Mouse (Mus musculus) MEL (cell line): ENCODE data around the gene Pik3c2b. TPM values are rescaled to one million over a fixed set of nuclear protein-coding genes. Genes with fewer than 3 reads are reported as not detected.

ENCODE experiments used
- DNase-seq: peaks from one replicate; pipeline ENCODE4 v3.0.0; 2011; ENCODE audit warnings: low read depth, low spot score
- H3K27ac ChIP-seq: 2 replicates; pipeline ENCODE4 v1.5.1; 2012; ENCODE audit warnings: low read depth, mild to moderate bottlenecking, control low read depth, low read length, moderate library complexity; ENCODE audit not compliant: control insufficient read depth
- H3K27me3 ChIP-seq, 2 experiments: fragments of 150-350 bp in 1 of 2; sonication (generic) in 1 of 2; 2 replicates each; pipeline ENCODE4 v1.6.1; 2012; ENCODE audit warnings: low read length in 2 of 2, mild to moderate bottlenecking in 2 of 2, improper control_type of control experiment in 1 of 2, moderate library complexity in 1 of 2; ENCODE audit not compliant: insufficient read depth in 2 of 2, control insufficient read depth in 1 of 2
- H3K36me3 ChIP-seq, 2 experiments: 2 replicates each; pipeline ENCODE4 v1.6.1; 2012 to 2014; ENCODE audit warnings: low read length in 2 of 2, improper control_type of control experiment in 1 of 2, inconsistent platforms in 1 of 2, mild to moderate bottlenecking in 1 of 2; ENCODE audit not compliant: insufficient read depth in 2 of 2, control insufficient read depth in 1 of 2
- H3K4me1 ChIP-seq, 2 experiments: fragments of 150-350 bp in 1 of 2; sonication (generic) in 1 of 2; 2 replicates each; pipeline ENCODE4 v1.6.1; 2012; ENCODE audit warnings: low read length in 2 of 2, improper control_type of control experiment in 1 of 2, mild to moderate bottlenecking in 1 of 2; ENCODE audit not compliant: insufficient read depth in 2 of 2, control insufficient read depth in 1 of 2
- H3K4me3 ChIP-seq, 2 experiments: fragments of 150-350 bp in 1 of 2; sonication (generic) in 1 of 2; 2 replicates each; pipeline ENCODE4 v1.5.1; 2012; ENCODE audit warnings: low read depth in 2 of 2, low read length in 2 of 2, mild to moderate bottlenecking in 2 of 2, moderate library complexity in 2 of 2, control low read depth in 1 of 2, improper control_type of control experiment in 1 of 2; ENCODE audit not compliant: control insufficient read depth in 1 of 2, insufficient read depth in 1 of 2
- H3K79me2 ChIP-seq: 2 replicates; pipeline ENCODE4 v1.6.1; 2012; ENCODE audit warnings: mild to moderate bottlenecking, low read length, moderate library complexity; ENCODE audit not compliant: control insufficient read depth, poor library complexity, insufficient read depth
- H3K9ac ChIP-seq: 2 replicates; pipeline ENCODE4 v1.6.1; 2012; ENCODE audit warnings: low read depth, mild to moderate bottlenecking, control low read depth, low read length, moderate library complexity; ENCODE audit not compliant: control insufficient read depth, poor library complexity, severe bottlenecking
- H3K9me3 ChIP-seq: fragments of 150-350 bp; sonication (generic); replicated peaks from 2 replicates; pipeline ENCODE4 v1.6.1; 2012; ENCODE audit warnings: mild to moderate bottlenecking, low read length, improper control_type of control experiment, moderate library complexity; ENCODE audit not compliant: insufficient read depth
- BHLHE40 ChIP-seq: IDR thresholded peaks from 2 replicates; pipeline ENCODE4 v1.6.1; 2012; ENCODE audit warnings: low read depth, mild to moderate bottlenecking, inconsistent platforms, low read length, improper control_type of control experiment, borderline replicate concordance
- CTCF ChIP-seq, 3 experiments: IDR thresholded peaks in 2 of 3; conservative IDR thresholded peaks in 1 of 3; 2 replicates each; pipeline ENCODE4 v1.5.1; 2011 to 2012; ENCODE audit warnings: low read length in 3 of 3, low read depth in 2 of 3, mild to moderate bottlenecking in 2 of 3, improper control_type of control experiment in 1 of 3, inconsistent platforms in 1 of 3, mixed read lengths in 1 of 3, moderate library complexity in 1 of 3; ENCODE audit not compliant: control insufficient read depth in 1 of 3, insufficient read depth in 1 of 3, poor library complexity in 1 of 3, severe bottlenecking in 1 of 3
- ELF1 ChIP-seq: IDR thresholded peaks from 2 replicates; pipeline ENCODE4 v1.6.1; 2014; ENCODE audit warnings: low read depth, mild to moderate bottlenecking, inconsistent platforms, low read length, improper control_type of control experiment, moderate library complexity
- ETS1 ChIP-seq: IDR thresholded peaks from 2 replicates; pipeline ENCODE4 v1.6.1; 2012; ENCODE audit warnings: low read depth, mild to moderate bottlenecking, inconsistent platforms, low read length, improper control_type of control experiment, moderate library complexity
- JUND ChIP-seq: IDR thresholded peaks from 2 replicates; pipeline ENCODE4 v1.6.1; 2011; ENCODE audit warnings: low read depth, mild to moderate bottlenecking, improper control_type of control experiment, low read length
- MAZ ChIP-seq: IDR thresholded peaks from 2 replicates; pipeline ENCODE4 v1.6.1; 2012; ENCODE audit warnings: low read depth, mild to moderate bottlenecking, inconsistent platforms, low read length, improper control_type of control experiment
- NRF1 ChIP-seq: IDR thresholded peaks from 2 replicates; pipeline ENCODE4 v1.6.1; 2014; ENCODE audit warnings: low read depth, mild to moderate bottlenecking, inconsistent platforms, low read length, improper control_type of control experiment, moderate library complexity; ENCODE audit not compliant: poor library complexity, insufficient read depth, severe bottlenecking
- POLR2A ChIP-seq, 2 experiments: IDR thresholded peaks; 2 replicates each; pipeline ENCODE4 v1.6.1; 2011 to 2012; ENCODE audit warnings: low read length in 2 of 2, mild to moderate bottlenecking in 2 of 2, control low read depth in 1 of 2, improper control_type of control experiment in 1 of 2, low read depth in 1 of 2, moderate library complexity in 1 of 2; ENCODE audit not compliant: control insufficient read depth in 1 of 2, insufficient read depth in 1 of 2, poor library complexity in 1 of 2
- POLR2AphosphoS2 ChIP-seq: IDR thresholded peaks from 2 replicates; pipeline ENCODE4 v1.6.1; 2011; ENCODE audit warnings: low read length, improper control_type of control experiment
- RAD21 ChIP-seq: IDR thresholded peaks from 2 replicates; pipeline ENCODE4 v1.6.1; 2011; ENCODE audit warnings: mild to moderate bottlenecking, low read depth, low read length, improper control_type of control experiment
- SIN3A ChIP-seq: IDR thresholded peaks from 2 replicates; pipeline ENCODE4 v1.6.1; 2012; ENCODE audit warnings: low read length, improper control_type of control experiment, inconsistent platforms
- SMC3 ChIP-seq: IDR thresholded peaks from 2 replicates; pipeline ENCODE4 v1.6.1; 2011; ENCODE audit warnings: low read depth, low read length, improper control_type of control experiment
- TAL1 ChIP-seq: IDR thresholded peaks from 2 replicates; pipeline ENCODE4 v1.6.1; 2012; ENCODE audit warnings: mild to moderate bottlenecking, inconsistent platforms, low read length, moderate library complexity, mixed read lengths
- TCF12 ChIP-seq: IDR thresholded peaks from 2 replicates; pipeline ENCODE4 v1.6.1; 2014; ENCODE audit warnings: low read depth, mild to moderate bottlenecking, inconsistent platforms, low read length, improper control_type of control experiment, moderate library complexity
- ZC3H11A ChIP-seq: IDR thresholded peaks from 2 replicates; pipeline ENCODE4 v1.6.1; 2012; ENCODE audit warnings: low read depth, mild to moderate bottlenecking, inconsistent platforms, low read length, improper control_type of control experiment
- ZNF384 ChIP-seq: IDR thresholded peaks from 2 replicates; pipeline ENCODE4 v1.6.1; 2012; ENCODE audit warnings: low read depth, mild to moderate bottlenecking, inconsistent platforms, low read length, improper control_type of control experiment
- polyA plus RNA-seq, 2 experiments: library from polyadenylated mRNA; stranded (reverse) in 1 of 2; unstranded in 1 of 2; fragments of >175 nt in 1 of 2; fragments of >200 nt in 1 of 2; gene quantifications; 2 replicates each; pipeline versions ENCODE4 v1.2.1 to v1.2.4; 2012; ENCODE audit warnings: low replicate concordance in 2 of 2, low read depth in 1 of 2; ENCODE audit not compliant: insufficient read length in 2 of 2, insufficient read depth in 1 of 2, missing spikeins in 1 of 2
- total RNA-seq: library from RNA; depleted of rRNA; stranded (reverse); fragments of 300-350 nt; gene quantifications from 2 replicates; pipeline ENCODE4 v1.2.3, GENCODE M21; 2012

The Pik3c2b gene
- total and polyA plus RNA-seq, 3 experiments: 2.9 to 3.2 TPM; not detected in 1

DNA sequence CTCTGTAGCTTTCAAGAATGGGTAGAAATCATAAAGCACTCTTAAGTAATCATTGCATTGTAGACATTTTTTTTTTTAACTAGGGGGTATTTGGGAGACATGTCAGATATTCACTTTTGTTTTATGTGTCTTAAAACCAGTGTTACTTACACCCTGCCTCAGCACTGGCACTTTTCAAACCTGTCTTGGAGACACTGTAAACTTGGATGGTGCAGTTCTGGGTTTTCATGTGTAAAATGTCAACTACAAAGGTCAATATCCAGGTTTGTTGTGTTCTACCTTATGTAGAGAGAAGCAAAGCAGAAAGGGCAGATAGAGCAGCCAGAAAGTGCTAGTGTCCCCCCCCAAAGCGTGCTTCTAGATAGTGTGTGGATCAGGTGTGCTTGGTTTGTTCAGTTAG lies 92.9 kb downstream of the Pik3c2b start:
- no peaks in the 10 kb centered on the region for H3K9me3 ChIP-seq
- no peak overlapping the region for H3K27ac ChIP-seq
- 0 out of 2 replicates have a peak, but pooled peaks have one; percentile 25 for TF ChIP-seq POLR2AphosphoS2
- no peak for TF ChIP-seq POLR2A (IDR thresholded peaks at IDR 0.05; ENCODE audit: control insufficient read depth in 1 of 2, insufficient read depth in 1 of 2, low read depth in 1 of 2, low read length in 2 of 2, poor library complexity in 1 of 2)
- TF ChIP-seq, all 39 proteins: peak for 1
- Histone ChIP-seq H3K36me3 (peaks cover 28 to 43% of the 10 kb centered on the region in 2 experiments), H3K4me1 (peaks cover 4 to 8% of the 10 kb centered on the region in 2 experiments; a peak in 3 of 4 replicates), H3K4me3 (no peak overlapping the region), H3K27me3 (no peaks in the 10 kb centered on the region), H3K79me2 (peaks cover 53% of the 10 kb centered on the region), H3K9ac (no peak overlapping the region)
- DNase-seq: no peak

DNA sequence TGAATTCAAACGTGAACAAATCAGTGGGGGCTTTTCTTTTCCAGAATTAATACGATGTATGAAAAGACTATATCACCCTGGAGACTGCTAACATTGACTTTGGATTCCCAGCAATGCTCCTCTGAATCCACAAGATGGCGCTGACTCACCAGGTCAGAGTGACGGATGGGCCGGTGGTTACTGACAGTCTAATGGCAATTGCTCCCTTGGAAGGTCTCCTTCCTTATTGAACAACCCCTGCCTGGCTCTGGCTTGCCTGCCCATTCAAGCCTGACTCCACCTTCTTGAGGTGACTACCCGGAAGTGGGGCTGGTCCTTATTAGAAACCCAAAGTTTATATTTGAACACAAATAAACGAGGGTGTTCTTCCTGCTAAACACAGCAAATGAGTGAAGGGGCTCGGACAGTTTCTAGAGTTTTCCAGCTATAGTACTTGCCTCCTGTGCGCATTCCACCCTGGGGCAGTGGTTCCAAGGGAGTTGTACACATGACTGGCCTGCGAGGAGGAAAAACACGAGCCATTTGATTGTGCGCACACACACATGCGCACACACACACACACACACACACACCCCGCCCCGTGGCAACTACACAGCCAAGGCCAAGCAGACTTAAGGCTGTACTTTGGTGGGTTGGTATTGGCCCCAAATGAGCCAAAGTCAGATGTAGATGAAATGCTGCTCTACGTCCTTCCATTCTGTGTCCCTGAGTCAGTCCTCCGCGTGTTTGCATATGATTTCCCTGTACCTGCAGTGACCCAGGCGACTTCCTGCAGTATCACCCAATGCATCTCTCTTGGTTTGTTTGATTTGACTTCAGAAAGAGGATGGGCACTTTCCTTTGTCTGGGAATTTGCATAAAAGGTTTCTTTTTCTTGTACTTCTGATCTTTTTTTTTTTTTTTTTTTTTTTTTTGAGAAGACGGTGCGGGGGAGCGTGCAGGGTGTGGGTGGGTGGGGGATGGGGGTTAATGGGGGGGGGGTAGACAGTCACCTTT lies 100.8 kb downstream of the Pik3c2b start:
- peak; percentile 76 for DNase-seq
- Histone ChIP-seq H3K9me3 (no peaks in the 10 kb centered on the region), H3K4me3 (no peak overlapping the region), H3K9ac (no peak overlapping the region), H3K27ac (no peak overlapping the region), H3K79me2 (no peaks in the 10 kb centered on the region), H3K27me3 (no peaks in the 10 kb centered on the region), H3K4me1 (no peaks in the 10 kb centered on the region), H3K36me3 (no peaks in the 10 kb centered on the region)
- TF ChIP-seq MAZ (peak; percentile 28; the same call in 1 of the 2 replicates), CTCF (IDR thresholded peaks at IDR 0.05 in 2 of 3, conservative IDR thresholded peaks at IDR 0.05 in 1 of 3; ENCODE audit: control insufficient read depth in 1 of 3, insufficient read depth in 1 of 3, low read depth in 2 of 3, low read length in 3 of 3, poor library complexity in 1 of 3, severe bottlenecking in 1 of 3) (peak in 2 of 3 experiments; percentile 87 to 90), TCF12 (no peak), TAL1 (no peak), SMC3 (peak; percentile 95), JUND (peak; percentile 51; the same call in 1 of the 2 replicates), SIN3A (peak; percentile 52), ZNF384 (peak; percentile 54), ZC3H11A (peak; percentile 93), BHLHE40 (peak; percentile 49), ELF1 (peak; percentile 24; the same call in 1 of the 2 replicates), NRF1 (0 out of 2 replicates have a peak, but pooled peaks have one; percentile 19), POLR2AphosphoS2 (no peak), ETS1 (no peak), RAD21 (peak; percentile 98)
